Mouse (Mus musculus) spleen, embryonic (tissue): ENCODE results near the gene Fam19a3.

Experiments
- CTCF ChIA-PET: fragments of 350-600 bp; sonication (Branson Sonifier 250); formaldehyde crosslinking; loops from one replicate; lab custom pipeline; 2022; lab: Charles Lee

Gene Fam19a3

DNA sequence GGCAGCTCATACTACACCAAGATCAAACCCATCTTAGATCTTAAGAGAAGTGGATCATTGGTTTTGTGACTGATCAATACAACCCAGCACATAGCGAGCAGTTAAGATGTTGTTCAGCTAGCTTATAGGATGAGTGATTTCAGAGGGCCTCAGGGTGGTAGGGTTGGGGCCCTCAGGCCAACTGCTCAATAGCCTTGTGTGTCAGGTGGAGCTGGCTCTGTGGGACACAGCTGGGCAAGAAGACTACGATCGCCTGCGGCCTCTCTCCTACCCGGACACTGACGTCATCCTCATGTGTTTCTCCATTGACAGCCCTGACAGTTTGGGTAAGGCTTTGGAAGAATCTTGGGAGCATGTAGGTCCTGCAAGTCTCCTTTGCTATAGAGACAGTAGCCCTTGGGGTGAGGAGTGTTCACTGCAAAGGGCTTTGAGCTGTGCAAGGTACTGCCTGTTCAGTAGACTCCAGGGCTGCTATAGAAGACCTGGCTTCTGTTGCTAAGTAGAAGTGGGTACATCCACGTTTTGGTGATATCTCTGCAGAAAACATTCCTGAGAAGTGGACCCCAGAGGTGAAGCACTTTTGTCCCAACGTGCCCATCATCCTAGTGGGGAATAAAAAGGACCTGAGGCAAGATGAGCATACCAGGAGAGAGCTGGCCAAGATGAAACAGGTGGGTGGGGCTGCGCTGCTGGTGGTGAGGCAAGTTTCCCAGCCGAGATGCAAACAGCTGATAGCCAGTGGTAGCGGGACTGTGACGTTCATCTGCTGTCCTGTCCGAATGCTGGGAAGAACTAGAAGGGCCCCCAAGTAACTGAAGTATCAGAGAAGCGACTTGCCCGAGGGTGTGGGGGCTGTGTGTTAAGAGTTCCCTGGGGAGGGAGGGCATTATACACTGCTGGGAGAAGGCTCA, 11.0 kb upstream of the Fam19a3 start:
- CTCF ChIA-PET: no interaction called here

DNA sequence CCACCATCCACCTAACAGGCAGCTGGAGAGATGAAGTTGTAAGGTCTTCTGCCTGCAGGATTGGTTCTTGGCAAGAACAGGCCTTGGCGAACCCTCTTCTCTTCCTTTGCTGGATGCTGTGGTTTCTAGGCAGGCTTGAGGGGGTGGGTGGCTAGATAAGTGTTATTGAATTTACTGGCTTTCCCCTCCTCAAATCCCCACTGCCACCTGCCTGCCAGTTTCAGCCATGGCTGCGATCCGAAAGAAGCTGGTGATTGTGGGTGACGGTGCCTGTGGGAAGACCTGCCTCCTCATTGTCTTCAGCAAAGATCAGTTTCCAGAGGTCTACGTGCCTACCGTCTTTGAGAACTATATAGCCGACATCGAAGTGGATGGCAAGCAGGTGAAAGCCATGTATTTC, 10.0 kb upstream of the Fam19a3 start:
- CTCF ChIA-PET: no interaction called here

DNA sequence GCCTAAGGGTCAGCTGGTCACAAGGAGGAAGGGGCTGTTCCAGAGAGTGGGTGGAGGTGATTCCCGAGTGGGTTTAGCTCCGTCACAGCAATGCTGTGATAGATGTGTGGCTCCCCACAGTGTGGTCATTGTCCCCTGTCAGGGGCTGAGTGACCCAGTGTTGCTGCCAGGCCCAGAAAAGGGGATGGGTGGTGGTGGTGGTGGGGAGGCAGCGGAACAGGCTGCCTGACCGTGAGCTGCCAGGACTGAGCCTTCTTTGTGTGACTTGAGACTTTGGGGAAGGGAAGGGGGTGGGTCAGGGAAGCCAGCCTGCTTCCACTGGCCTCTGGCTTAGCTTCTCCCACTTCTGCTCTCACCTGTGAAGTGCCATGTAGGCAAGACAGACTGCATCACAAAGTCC, 9.4 kb upstream of the Fam19a3 start:
- CTCF ChIA-PET: no interaction called here

DNA sequence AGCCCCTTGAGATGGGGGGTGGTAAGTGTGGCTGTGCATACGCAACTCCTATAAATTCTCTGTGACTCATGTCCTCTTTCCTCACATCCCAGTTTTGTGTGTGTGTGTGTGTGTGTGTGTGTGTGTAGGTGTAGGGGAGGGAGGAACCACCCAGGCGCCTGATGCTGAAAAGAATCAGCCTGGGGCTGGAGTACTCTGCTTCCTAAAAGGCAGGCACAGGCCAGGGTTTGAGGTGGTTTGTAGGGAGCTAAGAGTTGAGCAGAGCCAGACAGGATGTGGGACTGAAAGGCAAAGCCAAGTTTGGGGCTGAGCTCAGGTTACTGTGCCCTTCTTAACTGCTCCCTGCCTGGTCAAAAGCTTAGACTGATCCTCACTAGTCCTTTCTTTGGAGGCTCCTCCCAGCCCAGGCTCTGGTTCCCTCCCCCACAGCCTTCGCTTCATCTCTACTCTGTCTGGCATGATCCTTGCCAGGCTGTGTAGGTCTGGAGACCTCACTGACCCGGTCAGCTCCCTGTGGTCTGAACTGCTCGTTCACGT, 8.8 kb upstream of the Fam19a3 start:
- CTCF ChIA-PET: no interaction called here

DNA sequence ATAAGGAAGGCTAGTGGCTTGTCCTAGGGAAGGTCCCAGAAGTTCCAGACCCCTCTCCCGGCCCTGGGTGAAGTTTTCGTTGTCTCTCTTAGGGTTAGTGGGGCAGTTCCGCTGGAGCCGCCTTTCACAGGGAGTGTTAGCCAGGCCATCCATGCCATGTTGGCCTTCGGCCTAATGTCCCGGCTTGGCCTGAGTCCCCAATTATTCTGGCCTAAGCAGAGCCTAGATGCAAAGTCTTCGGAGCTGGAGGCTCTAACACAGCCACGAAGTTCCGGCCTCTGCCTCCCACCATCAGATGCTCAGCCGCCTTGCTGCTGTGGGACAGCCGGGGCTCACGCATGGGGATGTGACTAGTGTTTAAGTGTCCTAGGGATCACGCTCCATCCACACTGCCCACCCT, 8.2 kb upstream of the Fam19a3 start:
- CTCF ChIA-PET: no interaction called here

DNA sequence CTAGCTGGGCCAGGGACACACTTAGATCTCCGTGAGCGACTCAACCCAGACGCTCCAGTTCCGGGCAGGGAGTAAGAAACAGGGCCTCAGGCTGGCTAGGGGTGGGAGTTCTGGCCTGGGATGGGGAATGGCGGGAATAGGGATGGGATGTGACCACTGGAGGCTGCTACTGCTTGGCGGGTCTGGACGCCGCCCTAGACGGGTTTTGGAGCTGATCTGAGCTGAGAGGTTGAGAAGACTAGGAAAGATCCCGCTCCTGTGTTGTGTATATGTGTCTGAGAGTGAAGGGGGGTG, 7.6 kb upstream of the Fam19a3 start:
- CTCF ChIA-PET: no interaction called here

DNA sequence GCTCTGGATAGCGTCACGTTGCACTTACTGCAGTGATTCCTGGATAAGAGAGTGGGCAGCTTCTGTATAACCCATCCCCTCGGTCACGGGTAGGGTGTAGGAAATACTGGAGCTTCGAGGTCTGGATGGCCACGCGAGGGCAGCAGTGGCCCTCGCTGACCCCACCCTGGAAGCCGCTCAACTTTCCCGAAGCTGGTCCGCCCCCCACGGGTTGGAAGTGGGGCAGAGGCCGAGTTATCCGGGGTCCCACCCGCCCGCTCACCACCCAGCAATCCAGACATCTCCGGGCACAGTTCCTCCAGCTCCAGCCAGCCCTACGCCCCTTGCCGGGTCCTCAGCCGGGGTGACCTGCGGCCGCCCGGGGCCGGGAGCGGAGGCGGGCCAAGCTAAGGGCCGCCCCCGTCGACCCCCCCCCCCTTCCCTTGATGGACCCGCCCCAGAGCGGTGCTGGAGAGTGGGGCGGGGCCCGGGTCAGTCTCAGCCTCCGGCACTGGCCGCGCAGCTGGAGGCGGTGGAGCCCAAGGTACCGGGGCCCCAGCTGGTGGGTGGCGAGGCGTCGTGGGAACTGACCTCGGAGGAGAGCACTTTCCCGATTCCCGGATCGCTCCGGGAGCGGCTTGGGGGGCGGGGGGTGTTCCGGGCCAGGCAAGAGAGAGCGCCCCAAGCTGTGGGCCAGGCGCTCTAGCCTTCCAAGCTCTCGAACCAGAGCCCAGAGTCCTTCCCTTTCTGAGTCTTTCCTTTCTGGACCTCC, 7.1 kb upstream of the Fam19a3 start:
- CTCF ChIA-PET: no interaction called here

DNA sequence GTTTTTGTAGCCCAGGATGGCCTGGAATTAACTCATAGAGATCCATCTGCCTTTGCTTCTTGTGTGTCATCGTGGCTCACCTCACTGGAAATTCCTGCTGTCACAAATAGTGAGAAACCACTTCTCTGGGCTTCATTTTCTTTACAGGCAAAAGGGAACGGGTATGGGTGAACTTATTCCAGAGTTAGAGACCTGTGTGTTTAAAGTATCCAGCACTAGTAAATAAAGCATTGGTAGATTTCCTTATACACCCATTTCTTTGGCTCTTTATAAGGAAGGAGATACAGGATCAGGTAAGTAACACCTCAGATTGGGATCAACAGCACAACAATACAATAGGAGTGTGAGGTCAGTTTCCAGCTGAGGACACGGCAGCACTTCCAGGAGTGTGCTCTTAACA, 6.4 kb upstream of the Fam19a3 start, which contains the start of gene Rhoc:
Gene Rhoc (plus strand): TSS at position 301 of the 400 bp plus-strand sequence.
- CTCF ChIA-PET: no interaction called here

DNA sequence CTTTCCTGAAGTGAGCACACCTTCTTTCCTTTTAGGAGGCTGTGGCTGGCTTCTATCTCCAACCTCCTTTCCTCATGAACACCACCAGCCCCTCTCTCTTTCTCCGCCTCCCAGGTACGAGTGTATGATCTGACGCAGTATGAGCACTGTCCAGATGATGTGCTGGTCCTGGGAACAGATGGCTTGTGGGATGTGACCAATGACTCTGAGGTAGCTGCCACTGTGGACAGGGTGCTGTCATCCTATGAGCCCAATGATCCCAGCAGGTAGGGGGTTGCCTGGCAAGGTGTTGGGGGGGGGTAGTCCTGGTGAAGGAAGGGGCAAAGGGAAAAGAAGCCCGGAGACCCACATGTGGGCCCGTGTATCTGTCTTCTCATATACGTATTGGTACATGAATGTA, 3.6 kb upstream of the Fam19a3 start:
- CTCF ChIA-PET: no interaction called here

DNA sequence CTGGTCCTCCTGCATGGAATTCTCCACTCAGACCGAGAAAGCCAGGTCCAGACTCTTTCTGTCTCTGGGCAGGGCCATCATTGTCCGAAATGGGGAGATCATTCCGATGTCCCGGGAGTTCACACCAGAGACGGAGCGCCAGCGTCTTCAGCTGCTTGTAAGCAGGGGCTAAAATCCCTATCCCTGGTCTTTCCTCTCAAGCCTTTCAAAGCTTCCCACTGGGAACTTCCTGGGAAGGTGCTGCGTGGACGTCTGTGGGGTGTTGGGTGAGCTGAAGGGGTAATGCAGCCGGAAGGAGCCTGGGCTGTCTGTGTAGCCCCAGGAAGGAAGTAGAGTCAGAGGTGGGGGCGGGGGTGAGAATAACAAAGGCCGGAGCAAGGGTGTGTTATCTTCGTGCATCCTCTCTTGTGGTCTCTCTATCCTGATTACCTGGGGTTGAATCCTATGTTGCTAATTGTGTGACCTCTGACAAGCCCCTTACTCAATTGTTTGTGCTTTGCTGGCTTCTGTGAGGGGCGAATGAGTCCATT, 2.4 kb upstream of the Fam19a3 start:
- CTCF ChIA-PET: no interaction called here

DNA sequence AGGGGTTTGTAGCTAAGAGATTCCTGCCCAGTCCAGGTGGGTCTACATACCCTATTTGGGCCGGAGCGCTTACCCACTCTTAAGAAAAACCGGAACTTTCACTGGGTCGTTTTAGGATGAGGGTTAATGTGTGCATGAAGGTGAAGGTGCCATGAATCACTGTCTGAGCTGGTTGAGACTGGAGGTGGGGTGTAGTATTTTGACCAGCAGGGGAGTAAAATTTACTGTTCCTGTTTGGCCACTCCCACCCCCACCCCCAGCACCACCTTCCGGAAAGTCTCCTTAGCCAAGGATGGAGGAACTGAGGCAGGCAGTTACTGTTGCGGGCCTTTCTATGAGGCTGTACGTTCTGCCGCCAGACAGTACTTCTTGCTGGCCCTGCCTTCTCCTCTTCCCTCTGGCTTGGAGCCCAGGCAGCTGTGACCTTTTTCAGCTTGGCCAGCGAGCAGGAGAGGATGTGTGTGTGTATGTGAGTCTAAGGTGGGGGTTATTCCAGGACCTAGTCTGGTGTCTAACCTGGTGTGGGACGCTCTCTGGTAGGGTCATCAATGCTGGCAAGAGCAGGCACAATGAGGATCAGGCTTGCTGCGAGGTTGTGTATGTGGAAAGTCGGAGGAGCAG, 531 bp upstream of the Fam19a3 start:
- CTCF ChIA-PET: interaction anchor here (0.6 kb wide), 1 partner anchor 48 kb away, joined by 4 read pairs; no protein-coding TSS in a partner anchor

DNA sequence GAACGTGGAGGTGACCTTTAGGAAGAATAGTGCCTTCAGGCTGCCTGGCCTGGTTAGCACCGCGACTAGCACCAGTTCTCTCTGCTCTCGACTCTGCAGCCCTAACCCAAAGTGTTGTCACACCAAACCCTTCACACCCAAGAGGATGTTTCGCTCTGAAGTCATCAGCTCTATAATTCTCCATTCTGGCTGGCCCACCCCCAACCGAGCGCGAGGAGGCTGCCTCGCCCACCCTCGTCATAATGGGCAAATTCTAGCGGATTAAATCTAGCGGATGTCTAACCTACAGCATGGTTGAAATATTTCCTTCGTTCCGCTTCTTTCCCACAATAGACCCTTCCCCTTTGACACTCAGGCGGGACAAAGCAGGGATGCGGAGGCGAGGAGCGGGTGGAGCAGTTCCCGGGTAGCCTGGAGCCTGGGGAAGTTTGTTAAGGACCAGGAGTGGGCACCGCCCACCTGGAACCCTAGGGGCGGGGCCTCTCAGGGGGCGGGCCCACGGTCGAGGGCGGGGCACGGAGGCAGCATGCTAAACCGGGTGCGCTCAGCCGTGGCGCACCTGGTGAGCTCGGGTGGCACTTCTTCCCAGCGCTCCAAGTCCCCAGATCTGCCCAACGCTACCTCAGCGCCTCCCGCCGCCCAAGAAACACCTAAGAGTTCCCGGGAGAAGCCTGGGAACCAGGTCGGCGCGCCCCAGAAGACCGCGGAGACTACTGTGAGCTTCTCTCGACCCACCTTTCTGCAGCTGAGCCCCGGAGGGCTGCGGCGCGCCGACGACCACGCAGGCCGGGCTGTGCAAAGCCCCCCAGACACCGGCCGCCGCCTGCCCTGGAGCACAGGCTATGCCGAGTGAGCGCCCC, 849 bp downstream of the Fam19a3 start, which contains the start of gene Ppm1j:
Gene Ppm1j (plus strand): TSS at position 496 of the 860 bp plus-strand sequence.
- CTCF ChIA-PET: no interaction called here

DNA sequence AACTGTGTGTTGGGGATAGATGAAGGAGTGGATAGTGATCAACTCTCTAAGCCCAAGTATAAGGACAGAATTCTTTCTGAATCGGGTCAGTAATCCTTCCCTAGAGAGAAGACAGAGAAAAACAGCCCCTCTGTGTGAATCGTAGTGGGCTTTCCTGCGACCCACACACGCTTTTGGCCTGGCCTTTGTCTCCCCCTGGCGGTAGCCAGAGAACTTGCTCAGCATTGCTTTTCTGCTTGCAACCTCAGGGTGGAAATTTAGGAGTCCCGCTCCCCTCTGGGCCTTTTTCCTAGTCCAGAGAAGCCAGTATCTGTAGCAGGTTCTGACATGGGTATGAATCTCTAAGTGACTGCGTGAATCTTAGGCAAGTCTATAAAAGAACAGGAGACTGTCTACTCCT, 1.7 kb downstream of the Fam19a3 start:
- CTCF ChIA-PET: no interaction called here

DNA sequence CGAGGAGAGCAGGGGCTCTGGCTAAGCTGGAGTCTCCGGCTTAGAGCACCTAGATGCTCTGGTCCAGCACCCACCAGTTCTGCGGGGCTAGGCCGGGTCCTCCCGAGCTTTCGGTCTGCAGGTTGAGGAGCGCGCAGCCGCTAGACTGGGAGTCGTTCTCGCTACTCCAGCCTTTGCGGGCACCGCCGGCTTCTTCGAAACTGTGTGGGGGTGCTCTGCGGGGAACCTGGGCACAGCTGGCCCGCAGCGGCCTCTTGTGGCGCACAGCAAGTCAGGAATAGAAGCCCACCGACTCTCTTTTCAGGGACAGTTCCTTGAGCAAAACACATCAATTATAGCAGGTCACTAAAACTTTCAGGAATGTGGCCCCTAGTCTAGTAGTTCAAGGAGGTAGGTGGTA, 4.3 kb downstream of the Fam19a3 start:
- CTCF ChIA-PET: no interaction called here

DNA sequence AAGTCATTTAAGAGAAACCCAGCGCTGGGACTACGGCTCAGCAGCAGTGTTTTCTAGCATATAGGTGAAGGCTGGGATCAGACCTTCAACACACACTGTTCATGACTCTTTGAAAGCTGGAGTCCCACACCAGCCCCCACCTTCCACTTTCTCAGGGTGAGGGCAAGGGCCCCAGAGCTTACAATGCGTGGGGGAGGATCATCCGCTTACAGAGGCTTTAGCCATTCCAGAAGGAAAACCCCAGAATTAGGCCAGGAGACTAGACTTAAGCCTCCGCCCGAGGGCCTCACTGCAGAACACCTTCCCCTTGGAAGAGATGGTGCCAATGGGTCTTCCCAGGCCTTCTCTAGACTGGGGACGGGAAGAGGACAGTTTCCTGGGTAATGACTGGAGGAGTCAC, 8.3 kb downstream of the Fam19a3 start:
- CTCF ChIA-PET: no interaction called here

DNA sequence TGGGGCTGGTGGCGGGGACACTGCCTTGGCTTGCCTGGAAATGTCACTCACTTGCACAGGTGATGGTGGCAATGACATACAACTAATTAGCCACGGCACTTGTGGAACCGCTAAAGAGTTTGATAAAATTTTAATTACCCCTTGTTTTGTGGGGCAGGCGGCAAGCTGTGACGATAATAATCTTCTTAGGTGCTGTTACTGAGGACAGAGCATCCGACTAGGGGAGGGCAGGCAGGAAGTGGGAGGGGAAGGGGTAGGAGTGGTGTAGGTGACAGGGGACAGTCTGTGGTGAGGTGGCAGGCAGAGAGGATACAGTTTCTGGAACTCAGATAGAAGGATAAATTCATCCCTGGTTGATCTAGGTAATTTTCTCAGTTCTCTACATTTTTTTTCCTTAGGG, 10.2 kb downstream of the Fam19a3 start:
- CTCF ChIA-PET: no interaction called here

DNA sequence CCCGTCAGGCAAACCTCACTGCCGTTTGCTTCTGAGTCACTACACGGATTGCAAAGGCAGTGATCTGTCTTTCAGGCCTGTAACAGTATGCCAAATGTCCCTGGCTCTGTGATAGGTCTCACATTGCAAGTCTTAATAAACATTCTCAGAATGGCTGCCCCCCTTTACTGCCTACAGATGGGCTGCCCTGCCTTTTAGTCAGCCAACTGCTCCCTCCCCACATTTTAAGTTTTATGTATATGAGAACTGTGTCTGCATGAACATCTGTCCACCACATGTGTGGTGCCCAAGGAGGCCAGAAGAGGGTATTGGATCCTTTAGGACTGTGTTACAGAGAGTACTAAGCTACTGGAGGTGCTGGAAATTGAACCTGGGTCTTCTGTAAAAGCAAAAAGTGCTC, 10.7 kb downstream of the Fam19a3 start:
- CTCF ChIA-PET: no interaction called here

DNA sequence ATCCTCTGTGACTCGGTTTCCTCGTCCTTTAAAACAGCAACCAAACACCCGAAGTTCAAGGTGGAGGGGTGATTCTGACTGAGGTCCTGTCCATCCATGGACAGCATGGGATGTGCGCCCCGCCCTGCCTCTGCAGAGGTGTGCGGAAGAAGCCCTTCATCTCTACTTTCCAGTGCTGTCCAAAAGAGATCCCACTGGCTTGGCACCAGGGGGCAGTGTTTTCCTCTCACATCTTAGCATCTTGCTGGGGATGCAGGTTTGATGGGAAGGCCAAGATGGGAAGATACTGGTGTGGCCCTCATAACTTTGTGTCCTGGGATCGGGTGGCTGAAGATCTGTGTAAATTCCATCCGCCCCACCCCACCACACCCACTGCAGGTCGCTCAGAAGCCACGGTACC, 11.6 kb downstream of the Fam19a3 start:
- CTCF ChIA-PET: no interaction called here

DNA sequence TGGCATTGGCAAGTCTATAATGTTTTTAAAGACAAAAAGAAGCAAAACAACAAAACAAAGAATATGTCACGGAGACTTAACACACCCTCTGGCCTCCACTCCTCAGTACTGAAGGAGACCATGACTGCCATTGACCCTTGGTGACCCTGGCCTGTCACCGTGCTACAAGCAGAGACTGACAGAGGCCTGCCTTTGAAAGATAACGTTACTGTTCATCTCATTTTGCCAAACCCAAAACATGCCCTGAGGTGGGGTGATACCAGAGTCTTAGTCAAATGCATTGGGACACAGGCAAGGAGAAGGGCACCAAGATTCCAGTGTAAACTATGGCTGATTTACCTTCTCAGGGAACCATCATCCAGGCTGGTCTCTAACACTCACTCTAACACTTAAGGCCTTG, 12.5 kb downstream of the Fam19a3 start:
- CTCF ChIA-PET: no interaction called here

DNA sequence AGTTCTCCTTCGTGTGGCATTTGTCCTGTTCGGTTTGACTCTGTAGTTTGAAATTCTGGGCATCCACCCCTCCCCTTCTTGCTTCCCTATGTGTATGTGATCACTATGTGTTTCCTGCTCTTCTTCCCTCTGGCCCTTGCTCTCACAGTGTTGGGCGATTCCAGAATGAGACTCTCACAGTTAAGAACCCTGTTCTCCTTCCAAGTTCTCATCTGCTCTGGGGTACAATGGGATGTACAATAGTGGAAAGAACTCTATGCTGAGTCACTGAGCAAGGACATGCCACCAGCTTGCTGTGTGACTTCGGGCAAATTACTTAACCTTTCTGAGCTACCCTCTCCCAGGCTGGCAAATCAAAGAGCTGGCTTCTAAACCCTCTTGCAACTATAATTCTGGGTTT, 13.9 kb downstream of the Fam19a3 start:
- CTCF ChIA-PET: no interaction called here

DNA sequence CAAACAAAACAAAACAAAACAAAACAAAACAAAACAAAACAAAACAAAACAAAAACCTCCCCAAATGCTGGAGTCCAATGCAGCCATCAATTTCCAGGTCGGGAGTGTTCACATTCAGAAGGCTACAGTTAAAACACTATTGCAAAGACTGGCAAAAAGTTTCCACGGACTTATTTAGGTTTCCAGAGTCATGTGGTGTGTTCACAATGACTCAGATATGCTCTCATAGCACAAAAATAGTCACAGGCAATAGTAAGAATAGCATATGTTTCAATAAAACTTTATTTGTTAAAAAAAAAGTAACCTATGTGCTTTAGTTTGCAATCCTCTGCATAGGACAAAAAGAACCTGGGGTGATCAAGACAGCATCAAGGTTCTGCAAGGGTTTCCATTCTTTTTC, 14.5 kb downstream of the Fam19a3 start:
- CTCF ChIA-PET: no interaction called here
